Mouse (Mus musculus) heart, adult 2 months (tissue): Measurements from ENCODE around the gene Plod3.

ENCODE experiments used
- CTCF ChIP-seq: fragments of 200-600 bp; IDR thresholded peaks from 2 replicates; pipeline ENCODE4 v1.8.1; 2022; ENCODE audit warnings: antibody characterized with exemption, mild to moderate bottlenecking, moderate library complexity
- POLR2A ChIP-seq: fragments of 200-500 bp; IDR thresholded peaks from 2 replicates; pipeline ENCODE4 v1.6.1; 2011; ENCODE audit warnings: mild to moderate bottlenecking, low read depth, low read length, control low read depth; ENCODE audit not compliant: insufficient read depth

- no peak for TF ChIP-seq CTCF
- TF ChIP-seq POLR2A: no peak
These were observed 25.7 kb downstream of the Plod3 start for GRCm38 (mm10) chr5:137012401-137012950.
